Mouse (Mus musculus) cortical plate, adult 2 months (tissue): Measurements from ENCODE around the gene Cd164l2.

ENCODE experiments used
- CTCF ChIP-seq: fragments of 200-500 bp; IDR thresholded peaks from 2 replicates; pipeline ENCODE4 v1.5.1; 2011; ENCODE audit warnings: mild to moderate bottlenecking, control low read depth, low read length; ENCODE audit not compliant: insufficient read depth; ENCODE audit errors: extremely low read depth
- POLR2A ChIP-seq: fragments of 200-500 bp; IDR thresholded peaks from 2 replicates; pipeline ENCODE4 v1.6.1; 2011; ENCODE audit warnings: mild to moderate bottlenecking, low read length, control low read depth; ENCODE audit not compliant: insufficient read depth; ENCODE audit errors: extremely low read depth

- no peak for TF ChIP-seq POLR2A
- no peak for TF ChIP-seq CTCF
These were observed 54.4 kb downstream of the Cd164l2 start for GRCm38 (mm10) chr4:133266248-133266880.
